Mouse (Mus musculus): ENCODE measurements at regions not wholly inside any gene's neighbourhood (a gene's known extent, or its start where the extent isn't known, plus 50 kb on each side); places are given as distances from the start of the nearest gene placed in this dataset.

GRCm38 (mm10) chr6:111917868-111918597 lies 355.5 kb upstream of the Lmcd1 start:
- no peak for DNase-seq (ENCODE audit: low spot score in 2 of 2)
- TF ChIP-seq CTCF (conservative IDR thresholded peaks at IDR 0.05) = no peak
- Histone ChIP-seq H3K4me3 (no peak overlapping the region), H3K27ac (no peak overlapping the region)

DNA sequence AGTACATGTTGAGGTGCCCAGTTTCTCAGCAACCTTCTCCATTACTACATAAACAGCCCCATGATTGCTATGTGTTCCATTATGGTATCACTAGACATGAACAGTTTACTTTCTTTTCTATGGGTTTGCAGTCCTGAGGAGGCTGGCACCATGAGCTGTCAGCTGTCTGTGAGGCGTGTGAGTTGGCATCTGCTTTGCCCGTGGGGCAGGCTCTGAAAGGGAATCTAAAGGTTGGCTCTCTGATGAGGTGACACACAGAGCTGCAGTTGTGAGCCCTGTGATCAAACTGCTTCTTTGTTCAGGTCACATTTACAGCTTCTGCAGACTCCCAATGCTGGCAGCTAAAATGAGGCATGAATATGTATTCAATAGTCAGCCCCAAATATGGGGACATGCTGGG lies 341.0 kb upstream of the Lmcd1 start:
- Histone ChIP-seq H3K27ac (no peak overlapping the region), H3K4me3 (no peak overlapping the region)
- TF ChIP-seq CTCF (conservative IDR thresholded peaks at IDR 0.05) = no peak
- no peak for DNase-seq (ENCODE audit: low spot score in 2 of 2)

- Histone ChIP-seq H3K4me3 (no peak overlapping the region), H3K27ac (no peak overlapping the region)
- DNase-seq (ENCODE audit: low spot score in 2 of 2) = no peak
- TF ChIP-seq CTCF (conservative IDR thresholded peaks at IDR 0.05) = no peak
Measured at GRCm38 (mm10) chr6:111954401-111954800, 319.2 kb upstream of the Lmcd1 start.

GRCm38 (mm10) chr6:111965766-111966165 lies 307.8 kb upstream of the Lmcd1 start:
- TF ChIP-seq CTCF (conservative IDR thresholded peaks at IDR 0.05) = no peak
- DNase-seq (ENCODE audit: low spot score in 2 of 2) = no peak
- Histone ChIP-seq H3K27ac (no peak overlapping the region), H3K4me3 (no peak overlapping the region)

GRCm38 (mm10) chr6:111985452-111985851 lies 288.1 kb upstream of the Lmcd1 start:
- no peak for TF ChIP-seq CTCF (conservative IDR thresholded peaks at IDR 0.05)

DNA sequence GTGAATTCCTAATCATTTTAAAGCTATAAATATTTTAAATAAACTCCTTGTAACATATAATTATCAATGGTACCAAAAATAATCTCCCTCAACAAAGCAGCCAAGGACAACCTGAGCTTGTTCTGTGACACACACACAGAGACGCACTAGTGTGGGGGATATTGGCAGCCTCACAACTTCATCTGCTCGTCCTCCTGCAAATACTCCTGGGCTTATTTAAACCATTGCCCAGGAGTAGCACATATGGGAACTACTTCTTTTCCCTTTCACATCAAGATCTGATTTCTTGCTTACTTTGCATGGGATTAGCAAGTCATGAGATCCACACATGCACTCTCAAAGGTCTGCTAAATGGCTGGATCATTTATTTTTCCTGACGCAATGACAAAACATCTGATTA lies 277.7 kb upstream of the Lmcd1 start:
- peak; percentile 7 to 23 for DNase-seq (ENCODE audit: low spot score in 2 of 2)
- TF ChIP-seq CTCF (conservative IDR thresholded peaks at IDR 0.05) = no peak
- Histone ChIP-seq H3K27ac (no peak overlapping the region), H3K4me3 (no peak overlapping the region)

More at GRCm38 (mm10) chr6:111985452-111985851, 288.1 kb upstream of the Lmcd1 start:
- peak; percentile 11 to 32 for DNase-seq (ENCODE audit: low spot score in 2 of 2)
- H3K4me3 ChIP-seq = no peak overlapping the region
- no peak overlapping the region for H3K27ac ChIP-seq

- DNase-seq (ENCODE audit: low spot score in 2 of 2) = no peak
- TF ChIP-seq CTCF (conservative IDR thresholded peaks at IDR 0.05) = no peak
Measured at GRCm38 (mm10) chr6:112003784-112004471, 269.6 kb upstream of the Lmcd1 start.

DNA sequence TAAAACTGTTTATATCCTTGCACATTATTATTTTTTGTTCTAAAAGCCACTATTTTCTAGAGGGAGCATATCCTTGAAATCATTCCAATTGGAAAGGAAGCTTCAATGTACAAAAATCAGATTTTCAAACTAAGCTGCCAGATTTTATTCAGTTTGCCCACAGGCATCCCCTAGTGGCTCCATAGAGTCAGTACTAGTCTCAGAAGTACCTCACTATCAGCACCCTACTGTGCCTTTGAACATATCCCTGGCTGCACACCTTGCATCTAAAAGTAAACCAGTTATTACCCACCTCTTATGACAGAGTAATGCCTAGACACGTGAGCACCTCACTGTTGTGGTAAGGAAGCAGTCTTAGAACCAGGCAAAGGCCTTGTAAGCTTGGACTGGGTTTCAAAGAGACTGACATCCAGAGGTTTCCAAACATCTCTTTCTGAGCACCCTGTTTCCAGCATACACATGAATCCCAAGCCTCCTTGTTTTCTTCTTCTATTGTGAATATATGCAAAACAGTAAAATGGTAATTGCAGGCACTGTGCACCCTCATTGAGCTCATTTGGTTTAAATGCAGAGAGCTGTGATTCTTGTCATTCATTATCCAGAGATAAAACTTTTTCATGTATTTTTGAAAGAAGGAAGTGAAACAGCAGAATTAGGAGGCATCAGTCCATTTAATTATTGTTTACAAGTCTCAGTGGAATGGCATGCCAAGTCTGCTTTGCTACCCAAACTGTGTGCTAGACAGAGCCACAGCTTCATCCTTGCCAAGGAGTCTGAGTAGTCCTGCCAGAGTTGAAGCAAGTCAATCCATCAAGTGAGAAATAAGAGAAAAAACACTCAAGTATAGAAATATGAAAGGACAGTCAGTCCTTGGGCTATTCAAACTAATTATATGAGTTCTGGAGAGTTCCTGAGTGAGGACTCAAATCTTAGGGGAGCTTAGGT lies 247.0 kb upstream of the Lmcd1 start:
- Histone ChIP-seq H3K4me3 (no peak overlapping the region), H3K27ac (peak overlapping the region; percentile 66; the same call in 1 of the 2 replicates)
- TF ChIP-seq CTCF (conservative IDR thresholded peaks at IDR 0.05) = peak; percentile 86
- peak in 1 of 2 experiments; percentile 7 for DNase-seq (ENCODE audit: low spot score in 2 of 2)

More at GRCm38 (mm10) chr6:112003784-112004471, 269.6 kb upstream of the Lmcd1 start:
- Histone ChIP-seq H3K27ac (no peak overlapping the region), H3K4me3 (no peak overlapping the region)

- H3K4me3 ChIP-seq = no peak overlapping the region
- peak; percentile 22 to 23 for DNase-seq (ENCODE audit: low spot score in 2 of 2)
- no peak overlapping the region for H3K27ac ChIP-seq
- no peak for TF ChIP-seq CTCF (conservative IDR thresholded peaks at IDR 0.05)
Measured at GRCm38 (mm10) chr6:112050548-112051184, 222.9 kb upstream of the Lmcd1 start.

GRCm38 (mm10) chr6:112052193-112052592 lies 221.4 kb upstream of the Lmcd1 start:
- Histone ChIP-seq H3K27ac (no peak overlapping the region), H3K4me3 (no peak overlapping the region)
- TF ChIP-seq CTCF (conservative IDR thresholded peaks at IDR 0.05) = no peak
- DNase-seq (ENCODE audit: low spot score in 2 of 2) = no peak

DNA sequence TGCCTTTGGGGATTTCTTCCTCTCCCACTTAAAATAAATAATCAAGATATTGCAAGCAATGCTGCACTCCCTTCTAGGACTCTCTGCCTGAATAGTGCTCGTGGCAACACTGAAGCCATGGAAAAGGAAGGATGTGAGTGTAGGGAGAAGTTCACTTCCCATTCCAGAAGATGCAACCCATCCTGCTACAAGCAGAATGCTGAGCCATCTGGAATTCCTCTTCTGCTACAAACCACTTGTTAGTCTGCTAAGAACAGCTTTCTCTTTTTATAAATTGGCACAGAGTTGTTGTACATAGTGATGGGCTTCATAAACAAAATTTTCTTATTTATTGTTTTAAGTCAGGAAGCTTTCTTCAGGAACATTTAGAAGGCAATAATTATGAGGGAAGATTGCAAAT lies 215.7 kb upstream of the Lmcd1 start:
- H3K4me3 ChIP-seq = no peak overlapping the region
- TF ChIP-seq CTCF (conservative IDR thresholded peaks at IDR 0.05) = no peak
- H3K27ac ChIP-seq = peak overlapping the region; percentile 57; the same call in 1 of the 2 replicates
- peak; percentile 37 to 58 for DNase-seq (ENCODE audit: low spot score in 2 of 2)

DNA sequence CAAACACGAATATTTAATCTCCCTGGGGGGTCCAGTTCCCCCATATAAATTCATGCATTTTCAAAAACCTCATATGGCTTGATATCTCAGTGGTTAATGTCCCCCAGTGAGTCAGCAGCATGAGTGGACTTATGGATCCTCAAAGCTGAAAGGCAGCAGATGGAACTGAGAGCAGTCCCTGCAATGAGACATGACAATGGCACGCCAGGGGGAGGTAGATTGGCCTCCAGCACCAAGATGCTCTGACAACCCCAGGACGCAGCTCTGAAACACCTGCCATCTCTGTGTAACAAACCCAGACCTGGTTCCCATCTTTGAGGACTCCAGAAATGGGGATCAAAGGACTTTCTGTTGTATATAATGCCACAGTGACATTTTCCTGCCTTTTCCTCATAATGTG lies 210.6 kb upstream of the Lmcd1 start:
- Histone ChIP-seq H3K4me3 (no peak overlapping the region), H3K27ac (no peak overlapping the region)
- DNase-seq (ENCODE audit: low spot score in 2 of 2) = no peak
- TF ChIP-seq CTCF (conservative IDR thresholded peaks at IDR 0.05) = no peak
